Mouse (Mus musculus) embryo, embryonic 9.5 days (tissue): ENCODE data around the gene Dlst.

Experiments used
- DNase-seq: peaks from one replicate; pipeline ENCODE4 v3.0.0-alpha.2; 2017; ENCODE audit errors: extremely low spot score

Dlst gene

DNA sequence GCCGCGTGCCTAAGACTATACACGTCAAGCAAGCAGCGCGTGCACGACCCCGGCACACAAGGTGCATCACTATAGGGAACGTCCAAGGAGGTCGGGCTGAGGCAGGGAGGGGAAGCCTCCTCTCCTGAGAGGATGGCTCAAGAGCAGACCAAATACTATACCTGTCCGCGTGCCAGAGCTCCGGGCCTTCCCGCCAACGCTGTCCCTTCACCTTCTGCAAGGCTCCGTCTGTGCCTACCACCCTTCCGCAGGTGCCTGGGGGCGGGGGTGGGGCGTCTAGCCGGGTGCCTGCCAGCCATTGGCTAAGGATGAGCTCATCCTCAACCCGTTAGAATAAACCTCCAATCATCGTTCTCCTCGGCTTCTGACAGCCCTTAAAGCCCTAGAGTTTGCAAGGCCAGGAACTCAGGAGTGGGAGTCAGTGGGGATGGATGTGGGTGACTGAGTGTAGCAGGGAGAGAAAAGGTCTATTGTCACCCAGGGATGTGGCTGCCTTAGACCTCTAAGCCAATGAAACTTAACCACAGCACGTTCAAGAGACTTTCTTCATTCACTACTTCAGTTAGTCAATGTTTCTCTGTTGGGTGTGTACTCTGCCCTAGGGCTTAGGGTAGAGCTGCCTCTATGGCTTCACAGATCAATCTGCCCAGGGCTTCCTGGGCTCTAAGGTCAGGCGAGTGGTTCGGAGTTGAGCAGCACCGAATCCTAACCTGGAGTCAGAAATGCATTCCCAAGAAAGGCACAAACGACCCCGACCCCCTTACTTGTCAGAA is 40.6 kb downstream of the Dlst start, which contains the start of gene Rps6kl1:
Gene Rps6kl1 (minus strand): TSS at position 263 of the 773 bp plus-strand sequence.
- peak; percentile 41 for DNase-seq

DNA sequence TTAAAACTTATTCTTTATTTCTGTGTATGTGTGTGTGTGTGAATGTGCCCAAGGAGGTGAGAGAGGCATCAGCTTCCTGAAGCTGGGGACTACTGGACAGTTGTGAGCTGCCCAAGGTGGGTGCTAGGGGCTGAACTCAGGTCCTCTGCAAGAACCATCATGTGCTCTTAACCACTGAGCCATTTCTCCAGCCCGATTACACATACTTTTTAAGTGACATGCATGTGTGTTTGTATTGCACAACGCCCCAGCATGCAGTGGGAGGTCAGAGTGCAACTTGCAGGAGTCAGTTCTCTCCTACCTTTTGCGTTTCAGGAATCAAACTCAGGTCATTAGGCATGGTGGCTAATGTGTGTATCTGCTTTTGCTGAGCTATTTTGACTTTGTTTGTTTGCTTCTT is 42.4 kb downstream of the Dlst start:
- no peak for DNase-seq

DNA sequence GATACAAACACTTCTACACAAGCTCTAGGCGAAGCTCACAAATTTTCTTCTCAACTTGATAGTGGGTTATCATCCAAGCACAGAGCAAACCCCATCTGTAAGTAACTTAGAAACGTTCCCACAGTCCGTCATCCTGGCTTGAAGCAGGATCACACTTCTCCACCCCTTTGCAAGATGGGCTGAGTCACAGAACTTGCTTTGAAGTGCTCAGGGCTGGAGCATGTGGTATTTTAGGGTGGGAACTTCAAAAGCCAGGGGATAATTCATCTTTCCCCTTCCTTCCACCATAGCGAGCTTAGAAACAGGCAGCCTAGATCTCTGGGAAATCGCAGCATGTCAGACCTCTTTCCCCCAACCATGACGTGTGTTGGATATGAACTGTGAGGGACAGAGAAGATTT is 45.7 kb downstream of the Dlst start:
- DNase-seq = no peak

DNA sequence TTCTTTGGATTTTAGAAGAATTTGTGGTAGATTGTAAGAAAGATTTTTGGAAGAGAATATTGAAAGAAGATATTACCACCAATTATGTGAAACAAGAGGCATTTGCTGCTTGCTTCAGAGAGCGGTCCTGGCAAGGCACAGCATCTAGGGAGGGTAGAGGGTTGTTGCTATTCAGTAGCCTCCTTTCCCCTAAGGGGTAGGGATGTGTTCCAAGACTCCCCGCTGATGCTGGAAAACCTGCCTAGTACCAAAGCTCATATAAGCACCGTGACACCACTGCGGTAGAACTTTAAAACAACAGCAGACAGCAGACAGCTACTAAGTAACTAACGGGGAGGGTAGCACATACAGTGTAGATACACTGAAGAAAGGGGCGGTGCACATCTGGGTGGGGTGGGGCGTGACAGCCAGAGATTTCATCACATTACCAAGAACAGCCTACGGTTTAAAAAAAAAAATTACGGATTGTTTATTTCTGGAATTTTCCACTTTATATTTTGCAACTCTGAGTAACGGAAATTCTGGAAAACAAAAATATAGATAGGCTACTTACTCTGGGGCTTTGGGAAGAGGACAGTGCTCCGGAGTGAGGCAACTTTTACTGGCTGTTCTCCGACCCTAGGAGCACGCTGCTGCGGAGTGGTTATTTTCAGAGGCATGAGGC is 47.3 kb downstream of the Dlst start:
- no peak for DNase-seq

DNA sequence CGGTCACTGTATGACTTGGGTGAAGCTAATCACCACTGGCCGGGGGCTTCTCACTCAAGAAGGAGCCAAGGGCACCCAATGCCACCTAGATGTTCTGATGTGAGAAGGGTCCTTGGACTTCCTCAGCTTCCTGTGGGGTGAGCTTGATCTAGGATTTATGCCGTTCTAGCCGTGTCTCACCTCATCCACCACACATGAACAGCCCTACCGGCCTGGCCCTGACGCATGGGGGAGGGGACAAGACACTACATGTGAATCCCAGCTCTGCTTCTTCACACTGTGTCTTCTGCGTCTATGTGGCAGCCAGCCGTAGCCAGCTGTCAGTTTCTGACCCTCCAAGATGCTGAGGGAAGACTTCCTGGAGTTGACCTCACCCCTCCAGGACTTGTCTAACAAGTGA is 48.2 kb downstream of the Dlst start:
- DNase-seq = no peak

DNA sequence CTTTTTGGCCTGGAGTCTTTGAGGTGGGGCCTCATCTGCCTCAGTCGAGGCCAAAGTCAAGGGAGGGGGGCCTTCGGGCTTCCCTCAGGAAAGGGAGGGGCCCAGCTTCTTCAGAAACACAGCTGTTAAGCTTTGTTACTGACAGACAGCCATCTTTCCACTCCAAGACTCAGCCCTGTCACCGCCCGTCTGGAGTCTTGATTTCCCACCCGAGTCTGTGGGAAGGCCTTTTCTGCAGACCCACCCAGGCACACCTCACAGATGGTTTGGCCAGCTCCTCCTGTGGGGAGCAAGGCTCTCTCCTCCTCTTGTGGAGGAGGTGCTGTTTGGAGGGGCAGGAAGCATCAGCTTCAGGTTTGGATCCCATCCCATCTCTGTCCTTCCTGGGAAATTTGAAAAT is 49.0 kb downstream of the Dlst start:
- DNase-seq = no peak

DNA sequence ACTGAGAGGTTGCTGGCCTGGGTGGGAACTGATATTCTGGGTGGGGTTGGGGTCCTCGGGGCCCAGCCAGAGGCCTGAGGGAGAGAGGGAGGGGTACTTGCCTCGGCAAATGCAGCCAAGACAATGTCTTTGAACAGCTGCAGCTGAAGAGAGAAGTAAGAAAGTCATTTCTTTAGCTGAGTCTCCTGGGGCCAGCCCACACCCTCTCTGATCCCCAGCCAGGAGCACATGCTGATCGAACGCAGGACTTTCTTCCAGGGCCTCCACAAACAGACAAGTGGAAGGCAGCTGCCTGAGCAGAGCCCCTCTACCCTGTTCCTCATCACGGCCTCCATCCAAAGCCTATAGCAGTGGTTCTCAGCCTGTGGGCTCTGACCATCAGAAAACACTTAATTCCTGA is 54.4 kb downstream of the Dlst start:
- DNase-seq = no peak

DNA sequence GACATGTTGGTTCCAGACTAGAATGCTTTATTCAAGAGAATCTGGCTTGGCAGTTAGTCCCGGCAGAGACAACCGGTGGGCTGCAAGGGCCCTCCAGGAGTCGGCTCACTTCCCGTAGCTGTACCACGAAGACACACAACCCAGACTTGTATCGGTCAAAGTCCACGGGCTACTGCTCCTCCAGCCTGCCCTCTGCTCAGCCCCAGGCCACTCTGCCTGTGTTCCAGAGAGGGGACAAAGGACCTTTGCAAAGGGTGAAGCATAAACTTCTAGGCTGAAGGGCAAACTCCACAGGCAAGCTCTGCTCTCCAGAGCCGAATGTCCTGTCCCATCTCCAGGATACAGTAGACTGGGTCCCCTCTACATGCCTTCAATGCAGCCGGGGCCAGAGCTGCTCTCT is 56.0 kb downstream of the Dlst start:
- no peak for DNase-seq

DNA sequence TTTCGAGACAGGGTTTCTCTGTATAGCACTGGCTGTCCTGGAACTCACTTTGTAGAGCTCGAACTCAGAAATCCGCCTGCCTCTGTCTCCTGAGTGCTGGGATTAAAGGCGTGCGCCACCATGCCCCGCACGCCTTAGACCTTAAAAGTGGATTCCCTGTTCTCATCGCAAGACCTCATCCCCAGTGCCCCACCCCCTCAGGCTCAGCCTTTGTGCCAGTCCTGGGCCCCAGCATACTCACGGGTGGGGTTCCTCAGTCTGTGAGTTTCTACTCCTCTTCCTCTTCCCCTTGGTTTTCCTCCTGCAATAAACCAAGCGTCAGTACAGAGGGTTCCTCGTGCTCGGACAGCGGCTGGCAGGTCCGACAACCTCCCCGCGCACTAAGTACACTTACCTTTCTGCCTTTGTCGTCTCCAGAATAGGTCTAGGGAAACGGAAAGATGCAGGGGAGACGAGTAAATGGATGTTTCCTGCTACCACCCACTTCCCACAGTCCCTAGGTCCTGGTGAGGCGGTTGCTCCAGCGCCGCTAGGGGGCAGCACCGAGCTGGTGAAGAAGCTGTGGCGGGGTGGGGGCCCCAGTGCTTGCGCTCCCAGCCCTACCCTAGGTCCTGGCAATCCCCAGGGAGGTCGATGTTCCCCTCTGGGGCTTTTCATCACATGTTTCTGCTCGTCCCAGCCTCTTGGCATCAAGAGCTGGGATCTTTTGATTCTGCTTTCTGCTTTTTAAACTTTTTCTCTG is 58.7 kb downstream of the Dlst start:
- DNase-seq = peak; percentile 78

DNA sequence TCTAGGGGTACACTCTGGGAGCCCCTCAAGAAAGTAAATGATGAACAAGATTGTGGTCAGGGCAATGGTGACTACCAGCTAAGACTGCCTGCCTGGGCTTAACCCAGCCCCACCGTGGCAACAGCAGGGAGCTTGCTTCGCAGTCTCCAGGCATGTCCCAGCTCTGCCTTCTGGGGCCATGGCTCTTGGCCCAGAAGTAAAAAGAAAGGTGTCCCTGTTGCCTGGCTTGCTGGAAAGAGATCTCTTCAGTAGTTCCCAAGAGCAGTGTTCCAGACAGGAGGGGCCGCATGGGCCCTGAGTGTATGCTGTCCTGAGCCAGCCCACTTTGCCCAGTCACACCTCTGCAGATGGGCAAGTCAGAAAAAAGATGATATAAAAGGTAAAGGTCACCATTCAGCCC is 59.2 kb downstream of the Dlst start:
- no peak for DNase-seq

DNA sequence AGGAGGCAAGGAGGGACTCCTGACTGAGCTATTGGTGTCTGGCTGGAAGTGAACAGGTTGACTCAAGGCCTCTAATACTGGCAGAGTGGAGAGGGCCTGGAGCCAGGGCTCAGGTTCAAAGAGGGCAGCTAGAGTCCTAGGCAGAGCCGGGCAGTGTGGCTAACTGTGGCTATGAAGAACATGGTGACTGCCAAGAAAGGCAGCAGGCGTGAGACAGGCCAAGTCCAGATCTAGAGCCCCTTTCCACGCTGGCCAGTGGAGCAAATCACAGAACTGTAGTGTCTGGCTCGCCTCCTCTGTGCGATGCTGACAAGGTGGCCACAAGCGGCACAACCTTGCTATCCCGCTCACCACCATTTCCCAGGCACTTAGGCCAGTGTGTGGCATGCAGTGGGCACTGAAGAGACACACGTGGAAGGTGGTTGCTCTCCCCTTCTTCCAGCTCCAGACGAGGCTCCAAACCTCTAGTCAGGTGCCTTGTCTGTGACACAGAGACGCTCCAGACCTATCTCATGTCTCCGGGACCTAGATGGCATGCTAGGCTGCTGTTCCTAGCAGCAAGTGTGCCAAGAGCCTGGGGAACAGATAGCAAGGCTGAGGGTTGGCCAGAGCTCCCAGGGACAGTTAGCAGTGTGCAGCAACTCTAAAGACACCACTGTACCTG is 59.8 kb downstream of the Dlst start:
- no peak for DNase-seq

DNA sequence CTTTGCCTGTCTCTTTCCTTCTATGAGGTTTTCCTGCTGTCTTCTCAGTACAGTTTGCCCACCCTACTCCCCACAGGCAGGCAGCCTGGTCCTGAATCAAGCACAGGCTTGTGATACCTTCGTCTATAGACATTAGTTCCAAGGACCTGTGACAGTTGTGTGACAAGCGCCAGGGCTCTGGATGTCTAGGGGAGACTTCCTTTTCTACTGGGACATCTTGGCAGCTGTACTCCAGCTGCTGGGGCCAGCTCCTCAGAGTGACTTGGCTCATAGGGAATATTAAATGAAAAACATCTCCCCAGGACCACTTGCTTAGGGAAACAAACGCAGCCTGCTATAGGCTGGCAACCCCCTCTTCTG is 60.3 kb downstream of the Dlst start:
- no peak for DNase-seq

DNA sequence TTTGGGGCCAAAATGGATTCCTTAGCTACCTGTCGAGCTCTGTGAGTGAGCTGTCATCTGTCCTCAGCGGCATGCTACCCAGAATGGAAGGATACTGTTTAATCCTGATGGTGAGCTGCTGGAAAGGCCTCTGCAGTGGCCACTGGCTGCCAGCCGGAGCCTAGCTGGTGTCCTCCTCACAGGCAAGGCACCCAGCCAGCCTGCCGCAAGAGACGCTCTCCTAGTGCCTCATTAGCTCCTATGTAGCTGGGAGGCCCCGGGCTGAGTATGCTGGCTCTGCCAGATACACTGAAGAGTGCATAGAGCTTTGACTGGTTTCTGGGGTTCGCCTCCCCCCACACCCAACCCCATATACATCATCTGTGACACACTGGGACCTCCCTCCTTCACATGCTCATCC is 63.4 kb downstream of the Dlst start:
- DNase-seq = no peak

DNA sequence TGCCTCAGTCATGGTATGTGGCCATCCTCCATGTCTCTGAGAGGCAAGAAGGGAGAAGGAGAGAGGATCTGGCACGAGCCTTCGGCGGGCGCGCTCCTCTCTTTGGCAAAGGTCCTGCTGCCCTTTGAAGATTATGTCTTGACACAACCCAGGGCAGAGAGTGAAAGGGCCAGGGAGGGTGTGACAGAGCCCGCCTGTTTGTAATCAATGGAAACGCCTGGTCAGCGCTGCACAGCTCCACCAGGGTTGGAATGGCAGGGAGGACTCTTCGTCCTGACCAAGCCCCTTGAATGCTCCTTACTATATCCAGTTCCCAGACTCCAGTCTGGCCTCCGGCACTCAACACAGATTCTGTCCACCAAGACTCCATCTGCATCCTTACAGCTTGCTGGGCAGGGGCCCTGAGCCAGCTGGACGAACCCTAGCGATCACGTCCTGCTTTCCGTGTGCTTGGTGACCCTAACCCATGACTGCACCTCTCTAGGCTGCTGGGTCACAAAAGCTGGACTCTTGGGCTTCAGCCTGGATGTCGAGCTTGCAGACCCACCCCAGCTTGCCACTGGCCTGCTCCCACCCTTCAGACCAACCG is 64.5 kb downstream of the Dlst start:
- DNase-seq = no peak

DNA sequence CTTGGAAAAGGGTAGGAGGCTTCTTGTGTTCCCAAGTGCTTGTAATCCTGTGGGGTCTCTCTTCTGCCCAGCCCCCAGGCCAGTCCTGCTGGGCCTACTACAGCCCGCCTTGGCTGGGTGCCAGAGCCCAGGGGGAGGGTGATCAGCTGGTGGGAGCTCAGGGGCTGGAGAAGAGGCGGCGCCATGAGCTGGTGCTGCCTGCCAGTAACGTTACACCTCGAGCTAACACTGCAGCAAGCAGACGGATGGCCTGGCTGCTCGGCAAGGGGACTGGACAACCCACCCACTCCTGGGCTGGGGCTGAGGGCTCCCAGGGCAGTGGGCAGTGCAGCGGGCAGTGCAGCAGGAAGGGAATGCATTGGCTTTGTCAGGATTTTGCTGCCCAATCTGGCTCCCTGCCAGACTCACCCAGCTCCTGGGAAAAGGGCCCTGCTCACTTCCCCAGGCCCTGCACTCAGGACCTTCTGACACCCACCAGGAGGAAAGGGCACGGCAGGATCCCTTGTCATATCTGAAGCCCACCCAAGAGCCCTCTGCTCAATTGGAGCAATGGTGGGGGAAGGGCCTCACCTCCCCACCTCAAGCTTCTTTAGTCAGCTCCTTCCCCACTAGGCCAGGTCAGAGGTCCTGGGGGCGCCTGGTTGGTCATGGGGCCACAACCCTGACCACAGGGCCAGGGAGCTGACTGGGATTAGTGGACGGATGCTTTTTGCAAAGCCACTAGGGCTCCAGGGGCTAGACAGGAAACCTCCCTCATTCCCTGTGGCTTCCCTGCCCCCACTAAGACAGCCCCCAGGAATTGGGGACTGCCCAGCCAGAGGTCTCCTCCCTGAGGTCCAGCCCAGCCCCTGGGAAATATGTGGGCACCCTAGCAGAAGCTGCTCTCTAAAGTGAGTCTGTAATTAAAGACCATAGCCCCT is 65.6 kb downstream of the Dlst start:
- DNase-seq = peak; percentile 53

DNA sequence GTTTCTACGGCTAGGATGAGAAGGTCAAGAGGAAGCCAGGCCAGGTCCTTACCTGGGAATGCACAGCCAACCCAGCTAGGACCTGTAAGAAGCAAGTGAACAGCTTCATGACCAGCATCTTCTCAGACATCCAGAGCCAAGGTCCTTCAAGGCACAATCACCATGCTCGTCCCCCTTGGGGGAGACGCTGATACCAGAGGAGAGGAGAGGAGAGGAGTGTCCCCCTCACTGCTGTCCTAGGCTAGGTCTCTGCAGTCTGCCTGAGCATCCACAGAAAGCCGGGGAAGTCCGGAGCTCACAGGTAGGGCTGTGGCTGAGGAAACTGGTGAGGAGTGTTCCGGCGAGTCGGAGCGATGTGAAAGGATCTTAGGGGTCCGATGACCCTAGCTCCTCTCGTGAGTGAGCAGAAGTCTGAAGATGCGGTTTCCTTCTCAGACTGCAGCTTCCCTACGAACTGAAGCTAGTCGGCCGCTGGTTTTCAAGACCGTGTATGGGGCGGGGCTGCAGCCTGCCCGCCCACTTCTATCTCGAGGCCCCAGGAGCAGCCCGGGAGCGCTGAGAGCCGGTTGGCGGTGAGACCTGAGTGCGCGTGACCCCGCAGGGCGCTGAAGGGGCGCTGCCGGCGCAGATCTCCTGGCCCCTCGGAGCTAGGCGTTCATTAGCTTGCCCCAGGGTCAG is 66.4 kb downstream of the Dlst start:
- DNase-seq = peak; percentile 61

DNA sequence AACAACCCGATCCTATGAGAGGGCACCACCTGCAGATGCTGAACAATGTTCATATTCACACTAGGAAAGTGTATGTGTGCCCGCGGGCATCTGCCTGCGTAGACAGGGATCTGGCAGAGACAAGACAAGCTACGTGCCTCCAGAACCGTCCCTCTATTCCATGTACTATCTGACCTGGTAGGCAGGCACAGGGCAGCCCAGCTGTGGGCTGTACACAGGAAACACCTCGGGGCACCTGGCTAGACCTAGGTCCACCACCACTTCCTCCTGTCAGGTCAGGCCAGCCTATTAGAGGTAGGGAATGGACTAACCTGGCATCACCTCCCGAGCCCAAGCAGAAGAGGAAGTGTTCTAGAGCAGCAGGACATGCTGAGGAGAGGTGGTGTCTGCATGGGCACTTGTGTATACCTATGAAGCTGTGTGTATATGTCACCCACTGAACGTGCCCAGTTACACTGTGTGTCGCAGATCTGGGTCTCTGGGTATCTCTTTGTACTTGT is 67.2 kb downstream of the Dlst start, which contains the start of gene Pgf:
Gene Pgf (minus strand): TSS at position 51 of the 500 bp plus-strand sequence.
- DNase-seq = no peak

DNA sequence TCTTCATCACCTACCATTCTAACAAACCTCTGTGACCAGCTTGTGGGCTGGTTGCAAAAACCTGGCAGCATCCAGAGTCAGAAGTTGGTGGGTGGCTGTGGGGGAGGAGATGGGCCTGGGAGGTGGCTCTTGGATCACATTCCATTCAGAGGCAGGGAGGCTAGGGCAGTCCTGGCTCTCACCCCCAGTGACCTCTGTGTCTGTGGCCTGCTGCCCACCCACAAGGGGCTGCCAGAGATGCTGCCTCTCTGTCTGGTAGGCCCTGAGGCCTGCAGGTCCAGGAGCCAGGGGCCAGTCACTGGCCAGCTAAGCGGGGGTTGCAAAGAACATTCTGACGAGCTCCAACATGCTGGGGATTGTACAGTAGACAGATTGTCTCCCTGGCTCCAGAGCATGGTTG is 67.7 kb downstream of the Dlst start:
- no peak for DNase-seq

DNA sequence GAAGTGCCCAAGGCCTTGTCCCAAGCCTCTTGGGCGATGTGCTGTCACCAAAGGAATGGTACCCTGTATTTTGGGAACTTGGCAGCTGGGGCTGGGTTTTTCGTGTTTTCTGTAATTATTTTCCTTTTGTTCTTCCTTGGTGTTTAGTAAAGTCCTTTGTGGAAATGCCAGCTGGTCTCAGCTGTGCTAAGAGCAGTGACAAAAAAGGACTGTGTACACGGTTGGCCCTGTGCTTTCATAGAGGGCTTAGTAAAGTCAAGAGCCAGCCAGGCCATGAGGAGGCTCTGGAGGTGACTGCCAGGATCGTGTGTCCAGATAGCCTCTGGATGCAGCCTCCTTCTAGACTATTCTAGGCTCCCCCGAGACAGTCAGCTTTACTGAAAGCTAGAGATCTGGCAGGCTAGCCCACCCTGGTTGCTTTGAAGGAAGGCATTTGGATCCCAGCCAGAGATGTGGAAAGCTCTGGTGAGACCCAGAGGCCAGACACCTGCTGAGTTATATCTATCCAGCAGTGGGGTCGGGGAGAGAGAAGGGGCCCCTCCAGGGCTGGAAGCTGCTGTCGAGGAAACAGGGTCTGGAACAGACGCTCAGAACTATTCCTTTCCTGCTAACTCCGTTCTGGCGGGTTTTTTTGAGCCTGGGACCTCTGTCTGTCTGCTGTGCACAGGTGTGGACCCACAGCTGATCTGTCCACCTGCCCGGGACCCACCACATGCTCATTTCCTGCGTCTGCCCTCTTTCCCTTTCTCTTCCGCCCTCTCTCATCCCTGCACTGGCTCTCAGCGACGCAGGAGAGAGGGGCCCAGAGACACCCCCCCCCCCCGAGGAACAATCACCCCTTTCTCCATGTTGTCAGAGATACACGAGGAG is 71.1 kb downstream of the Dlst start:
- DNase-seq = no peak
